Mouse (Mus musculus): ENCODE data around the gene Csrnp2.

Csrnp2 gene

DNA sequence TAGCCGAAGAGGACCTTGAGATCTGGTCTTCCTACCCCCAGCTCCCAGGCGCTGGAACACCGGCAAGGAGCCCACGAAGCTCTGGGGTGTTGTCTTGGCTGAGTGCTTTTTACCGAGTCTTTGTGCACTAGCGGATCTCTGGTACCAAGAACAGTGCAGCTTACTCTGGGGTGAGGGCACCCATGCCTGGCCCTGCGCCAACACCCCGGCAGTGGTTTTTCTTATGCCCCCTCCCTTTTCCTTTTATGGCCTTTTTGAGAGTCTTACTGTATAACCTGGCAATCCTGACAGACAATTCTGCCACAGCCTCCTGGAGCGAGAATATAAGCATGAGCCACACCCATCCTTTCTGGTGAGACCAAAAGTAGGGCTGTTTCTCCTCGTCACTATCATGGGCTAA lies 16.9 kb downstream of the Csrnp2 start:
- DNase-seq (ENCODE audit: low read depth, low spot score), result no peak

DNA sequence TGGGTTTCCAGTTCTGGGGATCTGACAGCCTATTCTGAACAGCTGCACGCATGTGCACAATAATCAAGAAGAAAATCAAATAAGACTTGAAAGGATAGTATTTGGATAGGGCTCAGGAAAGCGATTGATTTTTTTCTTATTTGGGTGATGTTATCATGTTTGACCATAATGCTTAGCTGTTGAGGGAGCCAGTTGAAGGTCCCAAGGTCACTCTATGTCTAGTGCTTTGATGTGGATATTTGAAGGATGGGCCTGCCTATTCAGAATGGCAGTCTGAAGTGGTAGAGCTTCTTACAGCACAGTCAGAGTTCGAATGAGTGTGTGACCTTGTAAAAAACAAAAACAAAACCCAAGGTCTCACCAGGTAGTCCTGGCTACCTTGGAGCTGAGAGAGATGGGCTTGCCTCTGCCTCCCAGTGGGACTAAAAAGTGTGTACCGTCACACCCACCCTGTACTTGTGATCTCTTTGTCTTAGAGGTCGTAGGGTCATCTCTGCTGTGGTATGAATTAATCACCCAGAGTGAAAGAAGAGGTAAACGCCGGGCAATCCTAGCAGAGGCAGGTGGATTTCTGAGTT lies 21.3 kb downstream of the Csrnp2 start:
- DNase-seq (ENCODE audit: low read depth, low spot score), result no peak

DNA sequence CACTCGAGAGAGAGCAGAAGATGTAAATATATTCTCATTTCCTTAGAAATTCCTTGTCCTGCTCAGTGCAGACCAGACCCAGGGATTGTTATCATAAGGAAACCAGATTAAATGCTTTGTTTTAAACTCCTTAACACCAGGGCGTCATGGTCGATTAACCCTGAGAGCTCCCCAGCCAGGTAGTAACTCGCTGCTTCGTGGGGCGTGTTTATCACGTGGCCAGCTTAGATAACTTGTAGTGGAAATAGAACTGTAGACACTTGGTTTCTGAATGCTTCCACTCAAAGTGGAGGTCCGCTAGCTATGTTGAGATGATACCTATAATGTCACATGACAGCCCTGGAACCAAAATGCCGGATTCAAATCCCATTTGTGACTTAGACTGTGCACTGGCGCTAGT lies 25.3 kb downstream of the Csrnp2 start:
- DNase-seq (ENCODE audit: low read depth, low spot score), result no peak

DNA sequence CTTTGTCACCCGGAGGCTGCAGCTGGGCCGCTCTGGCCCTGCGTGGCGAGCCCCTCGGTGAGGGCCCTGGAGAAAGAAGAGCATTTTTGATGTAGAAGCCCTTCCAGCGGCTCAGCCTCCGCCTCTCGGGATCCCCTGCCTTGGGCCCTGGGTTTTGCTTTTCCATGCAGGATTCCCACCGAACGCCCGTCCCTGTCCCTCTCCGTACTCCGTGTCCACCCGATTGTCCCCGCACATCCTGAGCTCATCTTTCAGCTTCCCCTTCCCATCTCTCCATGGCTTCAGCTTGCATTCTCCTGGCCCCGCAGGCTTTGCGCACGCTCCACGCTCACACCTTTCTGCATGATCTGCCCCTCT lies 26.1 kb downstream of the Csrnp2 start:
- DNase-seq (ENCODE audit: low read depth, low spot score), result no peak

DNA sequence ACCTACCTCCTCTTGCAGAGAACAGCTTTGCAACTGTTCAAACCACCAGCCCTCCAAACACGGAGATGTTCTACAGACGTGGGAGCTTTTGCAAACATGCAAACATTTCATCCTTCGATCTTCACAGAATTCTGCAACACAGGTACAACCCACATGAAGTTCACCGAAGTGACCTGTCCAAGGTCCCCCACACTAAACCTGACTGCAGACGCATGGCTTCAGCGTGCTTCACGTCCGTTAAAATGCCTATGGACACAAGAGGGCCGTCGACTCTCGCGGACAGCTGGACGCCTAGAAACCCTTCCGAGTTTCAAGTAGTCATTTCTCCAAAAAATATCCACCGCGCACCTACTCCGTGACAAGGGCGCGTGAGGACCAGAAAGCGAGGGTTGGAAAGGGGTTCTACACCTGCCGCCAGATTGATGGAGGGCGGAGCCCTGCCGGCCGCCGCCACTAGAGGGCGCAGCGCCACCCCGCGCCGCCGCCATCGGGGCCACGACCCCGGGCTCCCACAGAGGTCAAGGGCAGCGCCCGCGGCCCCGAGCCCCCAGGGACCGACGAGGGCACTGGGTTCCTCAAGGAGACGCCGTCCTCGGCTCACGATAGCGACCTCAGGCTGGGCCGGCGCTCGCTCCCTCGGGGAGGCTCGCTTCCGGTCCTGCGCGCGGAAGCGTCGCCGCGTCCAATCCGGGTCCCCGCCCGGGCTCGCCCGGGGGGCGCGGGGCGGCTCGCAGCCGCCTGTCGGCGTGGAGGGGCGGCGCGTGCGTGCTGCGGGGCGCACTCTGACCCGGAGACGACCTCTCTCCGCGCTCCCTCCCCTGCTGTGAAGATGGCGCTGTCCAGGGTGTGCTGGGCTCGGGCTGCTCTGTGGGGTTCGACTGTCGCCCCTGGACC lies 26.7 kb downstream of the Csrnp2 start, which contains the start of gene Letmd1:
TSS of gene Letmd1 (plus strand) at position 729 of the 894 bp plus-strand sequence.
- DNase-seq (ENCODE audit: low read depth, low spot score), result peak; percentile 84

DNA sequence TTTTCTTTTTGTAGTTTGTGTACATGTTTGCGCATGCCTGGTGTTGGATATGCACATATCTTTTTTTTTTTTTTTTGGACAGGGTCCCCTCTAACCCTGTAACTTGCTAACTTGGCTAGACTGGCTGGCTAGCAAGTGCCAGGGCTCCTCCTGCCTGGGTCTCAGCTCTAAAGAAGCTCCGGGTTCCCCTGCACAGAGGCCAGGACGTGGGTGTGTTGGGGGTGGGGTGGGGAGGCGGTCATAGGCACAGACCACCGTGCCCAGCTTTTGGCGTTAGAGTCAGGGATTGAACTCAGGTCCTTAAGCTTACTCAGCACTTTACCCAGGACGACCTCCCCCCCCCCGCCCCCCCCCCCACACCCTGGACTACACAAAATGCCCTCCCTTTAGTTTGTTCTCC lies 27.6 kb downstream of the Csrnp2 start:
- no peak for DNase-seq (ENCODE audit: low read depth, low spot score)

DNA sequence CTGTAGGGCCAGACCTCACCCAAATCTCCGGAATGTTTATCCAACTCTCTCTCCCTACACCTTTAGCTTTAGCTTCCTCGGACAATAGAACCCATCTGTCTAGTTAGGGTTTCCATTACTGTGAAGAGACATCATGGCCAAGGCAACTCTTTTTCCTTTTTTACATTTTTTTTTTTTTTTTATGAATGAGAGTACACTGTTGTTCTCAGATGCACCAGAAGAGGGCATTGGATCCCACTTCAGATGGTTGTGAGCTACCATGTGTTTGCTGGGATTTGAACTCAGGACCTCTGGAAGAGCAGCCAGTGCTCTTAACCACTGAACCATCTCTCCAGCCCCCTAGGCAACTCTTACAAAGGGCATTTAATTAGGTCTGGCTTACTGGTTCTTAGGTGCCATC lies 29.9 kb downstream of the Csrnp2 start:
- no peak for DNase-seq (ENCODE audit: low read depth, low spot score)

DNA sequence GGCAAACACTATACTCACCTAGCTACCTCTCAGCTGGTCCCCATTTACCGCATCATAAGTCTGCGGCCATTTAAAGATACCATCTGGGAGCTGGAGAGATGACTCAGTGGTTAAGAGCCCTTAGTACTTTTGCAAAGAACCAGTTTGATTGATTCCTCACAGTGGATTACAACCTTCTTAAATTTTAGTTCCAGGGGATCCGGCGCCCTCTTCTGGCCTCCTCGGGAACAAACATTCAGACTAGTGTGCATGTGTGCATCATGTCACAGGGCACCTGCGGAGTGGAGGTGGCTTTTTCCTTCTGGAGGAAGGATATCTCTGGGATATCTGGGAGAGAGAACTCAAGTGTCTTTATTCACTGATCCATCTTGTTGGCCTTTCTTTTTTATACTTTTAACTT lies 31.6 kb downstream of the Csrnp2 start:
- no peak for DNase-seq (ENCODE audit: low read depth, low spot score)

DNA sequence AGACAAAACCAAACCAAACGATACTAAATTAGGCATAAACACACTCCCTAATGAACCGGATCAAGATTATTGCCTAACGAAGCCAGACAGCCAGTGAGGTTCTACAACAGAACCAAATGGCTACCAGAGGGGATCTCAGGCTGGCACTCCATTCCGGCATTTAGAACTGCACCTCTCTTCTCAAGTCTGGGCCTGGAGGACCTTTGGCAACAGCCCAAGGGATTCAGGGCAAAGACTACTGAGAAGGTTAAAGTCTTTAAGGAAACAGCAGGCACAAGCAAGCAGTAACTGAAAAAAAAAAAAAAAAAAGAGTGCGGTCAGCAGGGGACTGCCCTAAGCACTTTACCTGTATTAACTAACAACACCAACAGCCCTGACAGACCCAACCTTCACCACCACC lies 33.2 kb downstream of the Csrnp2 start:
- no peak for DNase-seq (ENCODE audit: low read depth, low spot score)

DNA sequence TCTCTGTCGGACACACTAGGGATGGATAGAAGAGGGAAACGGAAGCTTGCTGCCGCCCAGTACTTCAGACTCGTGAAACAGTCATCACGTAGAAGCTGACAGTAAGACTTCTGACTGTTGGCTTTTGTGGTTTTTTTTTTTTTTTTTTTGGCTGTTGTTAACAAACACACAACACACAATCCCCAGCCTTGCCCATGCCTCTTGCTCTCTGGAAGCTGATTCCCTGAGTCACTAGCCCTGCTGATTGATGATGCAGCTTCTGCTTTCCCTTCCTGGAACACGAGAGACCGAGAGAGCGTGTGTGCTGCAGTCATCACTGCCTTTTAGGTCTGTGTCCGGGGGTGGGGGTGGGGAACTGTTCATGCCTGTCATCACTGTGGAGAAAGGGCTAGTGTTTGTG lies 33.6 kb downstream of the Csrnp2 start:
- DNase-seq (ENCODE audit: low read depth, low spot score), result no peak

DNA sequence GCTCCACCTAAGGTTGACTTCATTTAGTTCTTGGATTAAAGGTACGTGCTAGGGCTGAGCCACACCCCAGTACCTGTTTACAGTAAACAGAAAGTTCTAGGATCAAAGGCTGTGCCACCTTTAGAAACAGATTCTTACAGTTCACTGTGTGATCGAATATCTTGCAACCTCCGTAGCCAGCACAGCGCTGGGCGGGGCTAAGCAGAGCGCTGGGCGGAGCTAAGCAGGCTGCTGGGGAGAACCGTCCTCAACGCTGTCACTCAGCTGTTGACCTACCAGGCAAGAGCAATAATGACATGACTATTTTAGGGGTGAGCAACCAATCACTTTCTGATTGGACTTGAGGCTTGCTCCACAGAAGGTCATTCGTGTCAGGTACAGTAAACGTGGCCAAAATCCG lies 34.3 kb downstream of the Csrnp2 start:
- no peak for DNase-seq (ENCODE audit: low read depth, low spot score)

DNA sequence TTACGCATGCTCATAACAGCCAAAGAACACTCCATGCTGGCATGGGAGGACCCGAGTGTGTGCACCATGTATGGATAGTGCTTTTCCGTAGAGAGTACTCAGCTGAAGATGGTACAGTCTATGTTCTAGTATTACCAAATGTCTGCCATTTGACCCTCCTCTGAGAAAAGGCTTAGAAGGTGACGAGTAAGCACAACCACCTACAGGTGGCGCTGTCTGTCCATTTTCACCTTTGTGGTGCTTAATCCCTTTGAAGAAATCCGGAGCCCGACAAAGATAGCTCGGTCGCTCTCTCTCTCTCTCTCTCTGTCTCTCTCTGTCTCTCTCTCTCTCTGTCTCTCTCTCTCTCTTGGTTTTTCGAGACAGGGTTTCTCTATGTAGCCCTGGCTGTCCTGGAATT lies 37.2 kb downstream of the Csrnp2 start:
- DNase-seq (ENCODE audit: low read depth, low spot score), result peak; percentile 81

DNA sequence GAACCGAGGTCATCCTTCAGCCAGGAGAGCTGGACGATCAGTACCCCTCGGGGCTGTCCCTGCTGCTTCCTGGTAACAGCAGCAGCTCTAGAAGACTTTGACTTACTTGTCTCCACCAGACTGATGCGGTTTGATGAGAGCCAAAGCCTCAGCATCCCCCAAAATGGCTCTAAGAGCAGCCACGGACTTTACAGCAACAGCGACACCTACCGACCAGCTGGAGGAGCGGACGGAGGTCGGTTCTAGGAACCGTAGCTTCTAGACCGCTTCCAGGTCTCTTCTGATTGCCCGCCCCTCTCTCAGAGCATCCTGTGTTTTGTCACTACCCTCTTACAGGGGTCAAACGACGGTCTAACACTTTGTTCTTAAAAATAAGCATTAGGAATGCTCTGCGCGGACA lies 37.9 kb downstream of the Csrnp2 start:
- DNase-seq (ENCODE audit: low read depth, low spot score), result peak; percentile 74

DNA sequence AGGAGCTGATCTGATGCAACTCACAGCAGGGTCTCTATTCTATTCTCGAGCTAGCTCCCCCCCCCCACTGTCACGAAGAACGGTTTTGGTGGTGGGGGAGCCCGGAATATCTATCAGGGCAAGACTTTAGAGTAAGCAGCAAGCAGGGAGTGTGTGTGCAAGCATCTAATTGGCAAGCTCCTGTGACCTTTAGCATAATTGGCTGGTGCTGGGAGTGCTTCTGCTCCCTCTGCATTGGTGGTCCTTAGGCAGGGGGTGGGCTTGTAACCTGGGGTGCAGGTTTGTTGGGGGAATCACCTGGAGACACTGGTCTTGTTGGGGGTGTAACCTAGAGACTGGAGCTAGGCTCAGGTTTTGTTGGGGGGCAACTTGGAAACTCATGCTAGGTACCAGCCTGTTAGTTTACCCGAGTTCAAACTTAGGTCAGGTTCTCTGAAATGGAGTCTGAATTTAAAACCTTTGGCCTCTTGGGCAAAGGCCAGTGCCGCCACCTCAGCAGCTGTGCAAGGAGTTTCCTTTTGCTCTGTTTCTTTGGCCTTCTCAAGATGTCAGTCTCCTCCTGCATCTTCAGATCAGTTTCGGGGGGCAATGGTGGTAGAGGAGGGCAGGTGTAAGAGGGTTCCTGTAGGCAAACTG lies 38.8 kb downstream of the Csrnp2 start:
- no peak for DNase-seq (ENCODE audit: low read depth, low spot score)

DNA sequence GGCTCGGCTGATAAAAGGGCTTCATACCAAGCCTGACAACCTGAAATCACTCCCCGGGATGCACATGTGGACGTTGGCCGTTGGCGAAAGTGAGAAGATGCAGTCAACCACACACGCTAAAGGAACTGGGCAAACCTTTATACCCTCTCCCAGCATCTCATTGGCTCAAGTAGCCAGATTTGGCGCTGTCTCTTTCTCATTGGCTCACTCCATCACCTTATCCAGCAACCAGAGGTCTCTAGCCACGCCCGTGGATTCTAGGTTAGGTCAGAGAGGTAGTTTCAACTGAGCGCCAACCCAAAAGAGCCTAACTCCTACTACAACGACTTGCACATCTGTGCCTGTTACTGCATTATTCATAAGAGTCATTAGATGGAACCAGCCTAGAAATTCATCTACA lies 42.8 kb downstream of the Csrnp2 start:
- DNase-seq (ENCODE audit: low read depth, low spot score), result no peak

DNA sequence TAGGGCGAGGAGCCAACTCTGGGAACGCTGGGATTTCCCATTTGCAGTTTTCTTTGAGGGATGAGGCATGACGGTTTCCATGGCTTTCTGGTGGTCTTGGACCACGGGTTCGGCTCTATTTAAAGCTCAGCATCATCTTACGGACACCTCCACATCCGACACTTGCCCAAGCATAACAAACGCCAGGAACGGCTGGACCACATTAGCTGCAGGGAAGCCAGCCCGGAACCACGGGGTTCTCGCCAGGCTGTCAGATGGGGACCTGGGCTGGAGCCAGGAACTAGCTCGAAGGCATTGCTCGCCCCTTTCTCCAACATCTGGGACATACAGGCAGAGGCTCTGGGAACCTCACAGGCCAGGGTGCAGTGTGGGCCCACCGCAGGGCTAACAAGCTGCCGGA lies 44.0 kb downstream of the Csrnp2 start:
- DNase-seq (ENCODE audit: low read depth, low spot score), result no peak

DNA sequence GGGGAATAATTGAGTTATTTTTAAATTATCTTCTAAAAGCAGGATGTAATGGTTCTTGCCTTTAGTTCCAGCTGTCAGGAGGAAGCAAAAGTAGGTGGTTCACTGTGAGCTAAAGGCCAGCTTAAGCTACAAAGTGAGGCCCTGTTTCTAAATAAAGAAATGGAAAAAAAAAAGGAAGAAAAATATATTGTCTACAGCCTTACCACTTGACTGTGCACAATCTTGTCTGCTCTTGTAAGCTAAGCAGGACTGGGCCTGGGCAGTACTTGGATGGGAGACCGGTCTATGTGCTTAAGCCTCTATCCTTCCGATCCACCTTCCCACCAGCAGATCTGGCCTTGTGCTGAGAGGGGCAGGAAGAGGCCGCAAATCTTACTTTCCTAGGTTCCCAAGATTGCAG lies 45.8 kb downstream of the Csrnp2 start:
- no peak for DNase-seq (ENCODE audit: low read depth, low spot score)

DNA sequence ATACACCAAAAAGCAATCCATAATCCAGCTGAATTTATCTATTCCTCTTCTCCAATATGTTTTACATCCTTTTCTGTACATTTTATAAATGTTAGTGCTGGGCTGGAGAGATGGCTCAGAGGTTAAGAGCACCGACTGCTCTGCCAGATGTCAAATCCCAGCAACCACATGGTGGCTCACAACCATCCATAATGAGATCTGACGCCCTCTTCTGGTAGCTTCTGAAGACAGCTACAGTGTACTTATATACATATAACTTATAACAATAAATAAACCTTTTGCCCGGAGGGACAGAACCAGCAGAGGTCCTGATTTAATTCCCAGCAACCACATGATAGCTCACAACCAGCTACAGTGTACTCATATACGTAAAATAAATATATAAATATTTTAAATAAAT lies 46.7 kb downstream of the Csrnp2 start:
- no peak for DNase-seq (ENCODE audit: low read depth, low spot score)

DNA sequence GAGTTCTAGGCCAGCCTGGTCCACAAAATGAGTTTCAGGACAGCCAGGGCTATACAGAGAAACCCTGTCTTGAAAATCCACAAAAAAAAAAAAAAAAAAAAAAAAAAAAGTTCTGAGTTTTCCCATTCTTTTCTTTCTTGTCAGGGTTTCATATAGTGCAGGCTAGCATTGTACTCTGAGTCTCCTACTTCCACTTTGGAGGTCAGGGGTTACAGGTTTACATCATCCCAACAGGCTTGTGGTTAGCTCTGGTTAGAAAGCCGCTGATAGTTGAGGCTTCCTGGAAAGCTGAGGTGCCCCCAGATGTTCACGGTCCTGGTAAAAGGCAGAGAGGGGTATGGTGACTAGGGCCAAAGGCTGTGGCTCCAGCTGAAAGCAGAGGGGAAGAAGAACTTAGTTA lies 48.4 kb downstream of the Csrnp2 start:
- no peak for DNase-seq (ENCODE audit: low read depth, low spot score)

DNA sequence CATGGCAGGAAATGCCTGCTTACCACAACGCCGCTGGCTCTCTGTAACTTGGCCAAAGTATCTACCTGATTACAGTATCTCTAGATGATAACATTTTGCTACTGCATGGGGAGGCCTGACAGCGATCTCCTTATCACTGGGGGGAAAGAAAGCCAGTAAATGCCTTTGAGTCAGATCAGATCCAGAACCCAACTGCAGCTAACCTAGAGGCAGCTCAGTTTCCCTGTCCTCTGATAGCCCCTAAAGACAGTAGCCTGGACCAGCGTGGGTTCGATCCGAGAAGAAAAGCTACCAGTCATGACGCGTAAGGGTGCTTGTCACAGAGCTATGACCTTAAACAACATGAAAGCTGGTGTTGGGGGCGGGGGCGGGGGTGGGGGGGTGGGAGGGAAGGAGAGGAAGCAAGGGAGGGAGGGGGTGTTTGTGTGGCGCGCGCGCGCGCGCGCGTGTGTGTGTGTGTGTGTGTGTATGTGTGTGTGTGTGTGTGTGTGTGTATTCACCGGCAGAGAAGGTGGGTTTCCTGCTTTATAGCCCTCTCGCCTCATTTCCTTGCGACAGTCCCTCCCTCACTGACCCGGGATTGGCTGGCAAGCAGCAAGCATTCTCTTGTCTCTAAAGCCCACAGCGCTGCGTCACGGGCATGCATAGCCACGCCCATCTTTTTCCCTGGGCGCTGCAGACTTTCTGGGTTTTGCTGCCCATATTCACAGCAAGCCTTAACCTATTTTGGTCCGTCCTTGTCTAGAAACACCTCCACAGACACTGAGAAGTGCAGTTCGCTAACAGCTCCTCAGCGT lies 52.0 kb downstream of the Csrnp2 start:
- DNase-seq (ENCODE audit: low read depth, low spot score), result peak; percentile 75

DNA sequence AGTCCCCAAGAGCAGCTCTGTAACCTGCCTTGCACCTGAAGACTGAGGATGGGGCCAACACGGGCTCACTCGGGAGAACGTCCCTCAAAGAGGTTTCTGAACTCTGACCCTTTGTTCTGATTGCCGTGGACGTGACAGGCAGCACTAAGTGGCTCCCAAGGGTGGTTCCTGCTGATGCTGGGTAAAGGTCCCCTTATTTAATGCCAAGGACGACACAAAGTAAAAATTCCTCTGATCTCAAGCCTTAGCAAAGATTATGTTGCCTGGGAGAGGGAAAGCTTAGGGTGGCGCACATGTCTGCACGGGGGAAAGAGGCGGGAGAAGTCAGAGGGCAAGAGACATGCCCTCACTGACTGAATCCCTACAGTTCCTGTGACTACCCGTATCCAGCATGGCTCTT lies 58.8 kb downstream of the Csrnp2 start:
- no peak for DNase-seq (ENCODE audit: low read depth, low spot score)

DNA sequence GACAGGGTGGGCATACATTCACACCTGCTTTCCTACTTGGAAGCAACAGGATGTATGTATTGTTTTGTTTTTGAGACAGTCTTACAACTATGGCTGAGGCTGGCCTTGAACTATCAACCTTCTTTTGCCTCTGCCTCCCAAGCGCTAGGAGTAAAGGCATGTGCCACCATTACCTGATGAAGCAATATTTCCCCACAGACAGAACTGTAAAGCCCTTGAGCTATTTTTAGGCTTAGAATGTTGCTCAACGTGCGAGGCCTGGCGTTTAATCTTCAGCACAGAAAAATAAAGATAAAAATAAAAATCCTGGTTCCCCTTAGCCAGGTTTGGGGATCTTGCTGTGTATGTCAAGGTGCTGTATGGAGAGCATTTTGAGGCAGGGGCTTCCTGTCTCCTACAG lies 59.2 kb downstream of the Csrnp2 start:
- DNase-seq (ENCODE audit: low read depth, low spot score), result no peak
